In the genomic region with DNA sequence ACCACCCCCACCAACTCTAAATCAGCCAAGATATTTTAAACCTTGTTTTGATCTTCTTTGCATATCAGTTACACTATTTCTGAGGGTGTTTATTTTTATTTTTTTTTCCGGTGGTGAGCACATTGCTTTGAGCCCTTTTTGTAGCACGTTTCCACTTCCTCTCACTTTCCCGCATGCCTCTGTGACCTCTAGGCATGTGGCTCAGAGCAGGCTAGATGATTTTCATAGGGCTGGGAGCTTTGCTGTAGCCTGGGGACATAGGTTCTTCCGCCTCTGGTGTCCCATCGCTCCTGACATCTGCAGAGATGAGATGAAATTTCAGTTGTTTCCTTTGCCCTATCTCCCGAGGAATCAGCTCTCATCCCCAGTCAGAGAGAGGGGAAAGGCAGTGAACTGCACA, we compare ENCODE assay signal across 14 mouse cellular contexts.
"Had no signal": no experiment of that assay in that cellular context is flagged by ENCODE, and none has a peak within 500 bp of the region (broad histone marks: within the 10 kb centered on the region; RNA-seq: fewer than 3 reads in every experiment).

No protein-coding gene starts in this region.

- DNase-seq: kidney, adult 2 months; kidney, postnatal 14 days; lung, embryonic 14.5 days; lung, postnatal 10 days; lung, postnatal 4 days; midbrain, embryonic 14.5 days; retina, postnatal 1 day; thymus, postnatal 4 days had no signal

- H3K36me3 ChIP-seq: kidney, embryonic 15.5 days; limb, embryonic 15.5 days; liver, embryonic 12.5 days; midbrain, embryonic 10.5 days; neural tube, embryonic 13.5 days; stomach, embryonic 15.5 days had no signal

- H3K9me3 ChIP-seq: kidney, embryonic 15.5 days; limb, embryonic 15.5 days; liver, embryonic 12.5 days; midbrain, embryonic 10.5 days; neural tube, embryonic 13.5 days; stomach, embryonic 15.5 days had no signal

- H3K4me3 ChIP-seq: kidney, embryonic 15.5 days; limb, embryonic 15.5 days; liver, embryonic 12.5 days; midbrain, embryonic 10.5 days; neural tube, embryonic 13.5 days; stomach, embryonic 15.5 days had no signal

- H3K27me3 ChIP-seq: kidney, embryonic 15.5 days; limb, embryonic 15.5 days; liver, embryonic 12.5 days; neural tube, embryonic 13.5 days; stomach, embryonic 15.5 days had no signal

- ATAC-seq: liver, embryonic 12.5 days had no signal

- H3K4me1 ChIP-seq: kidney, embryonic 15.5 days; limb, embryonic 15.5 days; liver, embryonic 12.5 days; neural tube, embryonic 13.5 days; stomach, embryonic 15.5 days had no signal

- H3K27ac ChIP-seq: kidney, embryonic 15.5 days; limb, embryonic 15.5 days; liver, embryonic 12.5 days; midbrain, embryonic 10.5 days; neural tube, embryonic 13.5 days; stomach, embryonic 15.5 days had no signal
